Mouse (Mus musculus): Measurements from ENCODE around the gene Clk2.

DNA sequence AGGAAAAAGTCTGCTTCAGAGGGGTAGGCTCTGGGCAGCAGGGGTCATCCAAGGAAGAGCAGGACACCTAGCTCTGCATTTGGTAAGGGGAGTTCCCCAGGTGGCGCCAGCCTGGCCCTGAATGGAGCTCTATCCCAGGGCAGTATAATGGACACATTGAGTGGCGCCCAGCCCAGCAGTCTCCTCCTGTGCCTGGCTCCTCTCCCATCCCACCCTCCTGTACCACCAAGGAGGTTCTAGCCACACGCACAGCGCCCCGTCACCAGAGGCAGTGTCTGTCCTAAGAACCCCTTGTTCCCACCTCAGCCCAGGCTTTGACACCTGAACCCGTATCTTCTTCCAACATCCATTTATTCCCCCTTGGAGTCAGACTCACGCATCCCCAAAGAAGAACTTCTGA, 45.1 kb downstream of the Clk2 start:
- TF ChIP-seq CTCF (IDR thresholded peaks at IDR 0.05; ENCODE audit: low read depth) (no peak), EP300 (optimal IDR thresholded peaks at IDR 0.05) (no peak)
